Mouse (Mus musculus): ENCODE data around the gene Arhgap5. TPM values are rescaled to one million over a fixed set of nuclear protein-coding genes. Genes with fewer than 3 reads are reported as not detected.

Gene Arhgap5
- 1 to 10 TPM; 2.6 TPM for total RNA-seq (2023)

DNA sequence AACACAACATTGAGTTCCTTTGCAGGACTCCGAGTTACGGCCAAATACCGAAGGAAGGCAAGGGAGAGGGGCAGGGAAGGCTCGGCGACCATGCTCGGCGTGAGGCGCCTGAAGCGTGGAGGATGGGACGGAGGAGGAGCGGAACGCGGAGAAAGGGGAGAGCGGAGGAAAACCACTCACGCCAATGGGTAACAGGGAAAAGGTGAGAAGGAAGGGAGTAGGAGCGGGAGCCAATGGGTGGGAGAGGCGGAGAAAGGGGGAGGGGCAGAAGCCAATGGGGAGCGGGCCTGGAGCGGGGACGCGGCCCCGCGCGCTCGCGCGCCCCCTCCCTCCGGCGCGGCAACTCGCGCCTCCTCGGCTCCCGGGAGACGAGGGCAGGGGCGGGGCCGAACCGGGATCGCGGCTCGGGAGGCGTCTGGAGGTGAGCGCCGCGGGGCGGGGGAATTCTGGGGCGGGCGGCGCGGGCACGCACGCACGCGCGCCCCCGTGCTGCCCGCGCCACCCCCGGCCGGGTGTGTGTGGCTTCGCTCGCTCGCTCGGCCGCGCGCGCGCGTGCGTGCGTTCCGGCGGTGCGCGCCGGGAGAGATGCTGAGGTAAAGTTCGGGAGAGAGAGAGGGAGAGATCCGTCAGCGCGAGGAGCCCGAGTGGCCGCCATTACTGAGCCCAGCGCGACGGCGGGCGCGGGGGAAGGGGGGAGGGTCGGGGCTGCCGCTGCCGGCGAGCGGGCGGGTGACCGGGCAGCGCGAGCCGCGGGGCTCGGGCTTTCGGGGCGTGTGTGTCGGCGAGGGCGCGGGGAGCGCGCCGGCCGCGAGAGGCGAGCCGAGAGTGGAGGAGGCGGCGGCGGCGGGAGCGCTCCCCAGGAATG is at the start of gene Arhgap5:
Arhgap5 (plus strand) TSS at position 517 of the 865 bp plus-strand sequence.

Other genes starting within 250 kb of the Arhgap5 start
- gene Akap6, start 195.4 kb downstream of the Arhgap5 start, total RNA-seq (2023): under 1 TPM; 0.02 to 0.04 TPM

All from neutrophil, adult 83 days (primary cell).